8 mouse cellular contexts compared by ENCODE assay signal in the genomic region with DNA sequence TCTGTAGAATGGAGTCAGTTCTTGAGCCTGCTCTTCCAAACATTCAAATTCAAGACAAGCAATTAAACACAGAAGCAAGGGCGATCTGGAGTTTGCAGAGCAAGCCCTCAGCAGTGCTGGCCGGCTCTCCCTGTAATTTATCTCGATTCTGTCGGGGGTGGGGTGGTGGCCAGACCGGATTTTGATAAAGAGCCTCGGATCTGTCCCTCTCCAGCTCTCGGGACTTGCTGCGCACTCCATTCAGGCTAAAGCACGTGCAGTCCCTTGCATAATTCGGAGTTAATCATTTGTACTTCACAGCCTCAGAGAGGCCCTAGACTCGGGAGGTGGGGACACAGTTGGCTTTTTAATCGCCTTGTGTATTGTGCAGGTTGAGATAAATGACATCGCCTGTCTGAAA.
DNase-seq lines count a peak whose midpoint lies in the region; ATAC-seq lines count a peak whose summit lies in the region.

No protein-coding gene starts in this region.

- no peak overlapping the region for H3K9ac ChIP-seq in hindbrain, embryonic 11.5 days (ENCODE audit: low read depth, low read length)
- H3K9ac ChIP-seq in limb, embryonic 12.5 days (replicated peaks): no peak overlapping the region
- H3K9ac ChIP-seq in neural tube, embryonic 11.5 days (ENCODE audit: low read length): no peak overlapping the region; the same call in 1 of the 2 replicates

- DNase-seq in embryo, embryonic 10 days (ENCODE audit: low spot score): peak; percentile 66
- no peak for DNase-seq in embryo, embryonic 9.5 days (ENCODE audit: extremely low spot score)
- peak; percentile 55 for DNase-seq in hindbrain, embryonic 11.5 days (ENCODE audit: low spot score)
- peak; percentile 63 for DNase-seq in neural tube, embryonic 11.5 days (ENCODE audit: low spot score)
- DNase-seq in gastrocnemius, adult 18-20 months (ENCODE audit: low spot score): no peak
- no peak for DNase-seq in thymus, postnatal 0 days (ENCODE audit: low spot score)

- no peak overlapping the region for H3K4me3 ChIP-seq in hindbrain, embryonic 11.5 days (ENCODE audit: low read depth, low read length)
- no peak overlapping the region for H3K4me3 ChIP-seq in limb, embryonic 12.5 days (replicated peaks)
- H3K4me3 ChIP-seq in neural tube, embryonic 11.5 days (ENCODE audit: low read depth, low read length): no peak overlapping the region

- H3K4me1 ChIP-seq in hindbrain, embryonic 11.5 days (replicated peaks; ENCODE audit: control insufficient read depth, insufficient read depth, low read length): no peaks in the 10 kb centered on the region
- peaks cover 13% of the 10 kb centered on the region for H3K4me1 ChIP-seq in limb, embryonic 12.5 days (replicated peaks)
- peaks cover 9% of the 10 kb centered on the region; the same call in 1 of the 2 replicates for H3K4me1 ChIP-seq in neural tube, embryonic 11.5 days (ENCODE audit: control insufficient read depth, insufficient read depth, low read length)

- H3K4me2 ChIP-seq in hindbrain, embryonic 11.5 days (replicated peaks; ENCODE audit: low read depth, low read length): peak overlapping the region; percentile 17
- H3K4me2 ChIP-seq in limb, embryonic 12.5 days: peak overlapping the region; percentile 48
- H3K4me2 ChIP-seq in neural tube, embryonic 11.5 days (ENCODE audit: low read depth): peak overlapping the region; percentile 35

- ATAC-seq in hindbrain, embryonic 11.5 days (ENCODE audit: low FRiP score): peak; percentile 75
- no peak for ATAC-seq in limb, embryonic 12.5 days (ENCODE audit: insufficient number of reproducible peaks, insufficient read depth, low FRiP score, low TSS enrichment, low read depth)
- ATAC-seq in neural tube, embryonic 11.5 days (ENCODE audit: insufficient read depth, low FRiP score, low TSS enrichment): peak; percentile 71
- ATAC-seq in frontal cortex, adult (ENCODE audit: low TSS enrichment): no peak

- H3K27me3 ChIP-seq in hindbrain, embryonic 11.5 days (ENCODE audit: control insufficient read depth, insufficient read depth, low read length): no peaks in the 10 kb centered on the region
- no peaks in the 10 kb centered on the region for H3K27me3 ChIP-seq in limb, embryonic 12.5 days
- no peaks in the 10 kb centered on the region for H3K27me3 ChIP-seq in neural tube, embryonic 11.5 days (ENCODE audit: control insufficient read depth, insufficient read depth, low read length)

- 2% methylated on average over 13 of the region's 13 CpGs for WGBS in hindbrain, embryonic 11.5 days
- 2% methylated on average over 13 of the region's 13 CpGs for WGBS in limb, embryonic 12.5 days
- 2% methylated on average over 13 of the region's 13 CpGs for WGBS in neural tube, embryonic 11.5 days

- H3K27ac ChIP-seq in hindbrain, embryonic 11.5 days (ENCODE audit: low read depth, low read length): no peak overlapping the region
- no peak overlapping the region for H3K27ac ChIP-seq in limb, embryonic 12.5 days
- no peak overlapping the region for H3K27ac ChIP-seq in neural tube, embryonic 11.5 days (ENCODE audit: low read depth, low read length)

- H3K9me3 ChIP-seq in hindbrain, embryonic 11.5 days (ENCODE audit: control insufficient read depth, low read length): no peaks in the 10 kb centered on the region
- H3K9me3 ChIP-seq in limb, embryonic 12.5 days: no peaks in the 10 kb centered on the region
- H3K9me3 ChIP-seq in neural tube, embryonic 11.5 days (ENCODE audit: control insufficient read depth, low read length): no peaks in the 10 kb centered on the region

- H3K36me3 ChIP-seq in hindbrain, embryonic 11.5 days (ENCODE audit: control insufficient read depth, insufficient read depth, low read length): no peaks in the 10 kb centered on the region
- H3K36me3 ChIP-seq in limb, embryonic 12.5 days: no peaks in the 10 kb centered on the region
- H3K36me3 ChIP-seq in neural tube, embryonic 11.5 days (ENCODE audit: control insufficient read depth, insufficient read depth, low read length): no peaks in the 10 kb centered on the region

Comparison
In these comparisons a context has a peak if more than half of its experiments do, and no peak if none do; other contexts are left out.
1. DNase-seq: peak in embryo, embryonic 10 days (single experiment), hindbrain, embryonic 11.5 days (single experiment) and neural tube, embryonic 11.5 days (single experiment); none in embryo, embryonic 9.5 days (single experiment), gastrocnemius, adult 18-20 months (single experiment) and thymus, postnatal 0 days (single experiment).
2. ATAC-seq: peak in hindbrain, embryonic 11.5 days (single experiment) and neural tube, embryonic 11.5 days (single experiment); none in limb, embryonic 12.5 days (single experiment) and frontal cortex, adult (single experiment).
3. Peak in every context shown above with its lines, with median percentiles within 50 percentile points of each other: H3K4me2 ChIP-seq.